Mouse (Mus musculus) forebrain, embryonic 14.5 days (tissue): Measurements from ENCODE around the gene Rps3. TPM values are rescaled to one million over a fixed set of nuclear protein-coding genes. Genes with fewer than 3 reads are reported as not detected.
"Not testable (repeated sequence)": the region's sequence is repeated elsewhere in the genome, so short reads cannot be mapped to it uniquely, and the experiment has no call there.

Experiments used
- ATAC-seq: fragments of 200-750 bp; cut with Nextera tagmentation; 2 replicates; pipeline ENCODE4 v1.8.0; 2017; ENCODE audit warnings: mild to moderate bottlenecking, moderate library complexity
- DNase-seq: peaks from one replicate; pipeline ENCODE4 v3.0.0-alpha.2; 2015; ENCODE audit warnings: low spot score
- H3K27ac ChIP-seq: fragments of 300-500 bp; sonication (generic); 2 replicates; pipeline ENCODE4 v1.5.1; 2014; ENCODE audit warnings: low read depth, mild to moderate bottlenecking, control low read depth, low read length, moderate library complexity
- H3K27me3 ChIP-seq: fragments of 300-500 bp; sonication (generic); replicated peaks from 2 replicates; pipeline ENCODE4 v1.6.1; 2014; ENCODE audit warnings: low read length, control low read depth, mixed read lengths; ENCODE audit not compliant: control insufficient read depth, insufficient read depth
- H3K36me3 ChIP-seq: fragments of 300-500 bp; sonication (generic); 2 replicates; pipeline ENCODE4 v1.6.1; 2014; ENCODE audit warnings: low read length, control low read depth; ENCODE audit not compliant: control insufficient read depth, insufficient read depth
- H3K4me1 ChIP-seq: fragments of 300-500 bp; sonication (generic); 2 replicates; pipeline ENCODE4 v1.6.1; 2014; ENCODE audit warnings: antibody characterized with exemption, low read length, control low read depth; ENCODE audit not compliant: control insufficient read depth, insufficient read depth
- H3K4me2 ChIP-seq: fragments of 300-500 bp; sonication (generic); 2 replicates; pipeline ENCODE4 v1.6.1; 2014; ENCODE audit warnings: mild to moderate bottlenecking, control low read depth, low read length
- H3K4me3 ChIP-seq: fragments of 300-500 bp; sonication (generic); 2 replicates; pipeline ENCODE4 v1.5.1; 2014; ENCODE audit warnings: low read depth, low read length, control low read depth
- H3K9ac ChIP-seq: fragments of 300-500 bp; sonication (generic); 2 replicates; pipeline ENCODE4 v1.6.1; 2014; ENCODE audit warnings: mild to moderate bottlenecking, low read length, control low read depth, moderate library complexity
- H3K9me3 ChIP-seq: fragments of 300-500 bp; sonication (generic); replicated peaks from 2 replicates; pipeline ENCODE4 v1.6.1; 2016; ENCODE audit warnings: low read length, control low read depth, mixed read lengths; ENCODE audit not compliant: control insufficient read depth
- WGBS: fragments of 180-500 bp; shearing (Covaris S2); extraction: QIAGEN DNeasy Blood & Tissue Kit; methylation state at CpG from one replicate; pipeline ENCODE4 v1.1.7; 2014; 5-methylcytosine and 5-hydroxymethylcytosine counted together
- polyA plus RNA-seq: library from polyadenylated mRNA; unstranded; fragments of >200 nt; fragmentation: Nextera tagmentation; extraction: Ambion mirVana; gene quantifications from 2 replicates; pipeline ENCODE4 v1.2.1, GENCODE M21; 2014

The Rps3 gene
- polyA plus RNA-seq, 1 experiment from 2014 or later = 687 TPM

GRCm38 (mm10) chr7:99516092-99516813 lies 32.7 kb upstream of the Rps3 start:
- no peak overlapping the region for H3K27ac ChIP-seq
- no peak overlapping the region for H3K4me2 ChIP-seq
- DNase-seq (no peak), ATAC-seq (no peak)
- H3K9me3 ChIP-seq = no peaks in the 10 kb centered on the region
- no peak overlapping the region for H3K9ac ChIP-seq
- H3K4me3 ChIP-seq = no peak overlapping the region
- no peaks in the 10 kb centered on the region for H3K36me3 ChIP-seq
- no peaks in the 10 kb centered on the region for H3K27me3 ChIP-seq
- WGBS = 85% methylated on average over 9 of the region's 9 CpGs
- no peaks in the 10 kb centered on the region for H3K4me1 ChIP-seq

GRCm38 (mm10) chr7:99510087-99510501 lies 26.6 kb upstream of the Rps3 start:
- DNase-seq (peak; percentile 57), ATAC-seq (peak; percentile 54; the same call in 1 of the 2 replicates)
- WGBS = 4% methylated on average over 8 of the region's 8 CpGs
- no peaks in the 10 kb centered on the region for H3K27me3 ChIP-seq
- no peaks in the 10 kb centered on the region for H3K9me3 ChIP-seq
- H3K4me3 ChIP-seq = no peak overlapping the region
- no peak overlapping the region for H3K27ac ChIP-seq
- H3K4me1 ChIP-seq = no peaks in the 10 kb centered on the region
- H3K9ac ChIP-seq = no peak overlapping the region; the same call in 1 of the 2 replicates
- H3K4me2 ChIP-seq = 0 out of 2 replicates have a peak overlapping the region, but pooled peaks have one; percentile 18
- H3K36me3 ChIP-seq = no peaks in the 10 kb centered on the region

GRCm38 (mm10) chr7:99508187-99508586 lies 24.6 kb upstream of the Rps3 start:
- WGBS = 14% methylated on average over 2 of the region's 2 CpGs
- not testable (repeated sequence) for DNase-seq, H3K4me2 ChIP-seq, H3K36me3 ChIP-seq, H3K27me3 ChIP-seq, H3K9ac ChIP-seq, H3K4me1 ChIP-seq, ATAC-seq, H3K4me3 ChIP-seq, H3K27ac ChIP-seq, H3K9me3 ChIP-seq

GRCm38 (mm10) chr7:99504556-99504955 lies 21.0 kb upstream of the Rps3 start:
- no peaks in the 10 kb centered on the region for H3K36me3 ChIP-seq
- no peak overlapping the region for H3K27ac ChIP-seq
- ATAC-seq = no peak
- H3K9ac ChIP-seq = no peak overlapping the region
- no peak for DNase-seq
- no peaks in the 10 kb centered on the region for H3K27me3 ChIP-seq
- no peak overlapping the region for H3K4me2 ChIP-seq
- H3K9me3 ChIP-seq = no peaks in the 10 kb centered on the region
- H3K4me1 ChIP-seq = no peaks in the 10 kb centered on the region
- H3K4me3 ChIP-seq = no peak overlapping the region

GRCm38 (mm10) chr7:99501148-99501547 lies 17.6 kb upstream of the Rps3 start:
- WGBS = 36% methylated on average over 1 of the region's 1 CpGs
- Histone ChIP-seq H3K27me3 (no peaks in the 10 kb centered on the region), H3K4me2 (no peak overlapping the region), H3K36me3 (no peaks in the 10 kb centered on the region), H3K9ac (no peak overlapping the region), H3K4me3 (no peak overlapping the region), H3K9me3 (no peaks in the 10 kb centered on the region), H3K27ac (no peak overlapping the region), H3K4me1 (no peaks in the 10 kb centered on the region)
- no peak for ATAC-seq
- no peak for DNase-seq

GRCm38 (mm10) chr7:99500655-99501054 lies 17.1 kb upstream of the Rps3 start:
- Histone ChIP-seq H3K9me3 (no peaks in the 10 kb centered on the region), H3K27ac (no peak overlapping the region), H3K4me3 (no peak overlapping the region), H3K4me1 (no peaks in the 10 kb centered on the region), H3K9ac (peak overlapping the region; percentile 13; the same call in 1 of the 2 replicates), H3K36me3 (no peaks in the 10 kb centered on the region), H3K4me2 (no peak overlapping the region), H3K27me3 (no peaks in the 10 kb centered on the region)
- ATAC-seq = no peak
- 37% methylated on average over 5 of the region's 5 CpGs for WGBS
- no peak for DNase-seq

GRCm38 (mm10) chr7:99500201-99500600 lies 16.7 kb upstream of the Rps3 start:
- Histone ChIP-seq H3K4me2 (no peak overlapping the region), H3K4me1 (no peaks in the 10 kb centered on the region), H3K36me3 (no peaks in the 10 kb centered on the region), H3K27ac (no peak overlapping the region), H3K9ac (no peak overlapping the region), H3K27me3 (no peaks in the 10 kb centered on the region), H3K4me3 (no peak overlapping the region), H3K9me3 (no peaks in the 10 kb centered on the region)
- ATAC-seq (peak; percentile 84), DNase-seq (peak; percentile 93)
- WGBS = 6% methylated on average over 8 of the region's 8 CpGs

GRCm38 (mm10) chr7:99499128-99499527 lies 15.6 kb upstream of the Rps3 start:
- no peaks in the 10 kb centered on the region for H3K36me3 ChIP-seq
- H3K27ac ChIP-seq = no peak overlapping the region
- DNase-seq = no peak
- no peak for ATAC-seq
- no peak overlapping the region for H3K9ac ChIP-seq
- H3K27me3 ChIP-seq = no peaks in the 10 kb centered on the region
- no peak overlapping the region for H3K4me2 ChIP-seq
- no peaks in the 10 kb centered on the region for H3K4me1 ChIP-seq
- H3K4me3 ChIP-seq = no peak overlapping the region
- WGBS = 64% methylated on average over 1 of the region's 1 CpGs
- no peaks in the 10 kb centered on the region for H3K9me3 ChIP-seq

- no peaks in the 10 kb centered on the region; the same call in 1 of the 2 replicates for H3K27me3 ChIP-seq
- no peak overlapping the region for H3K4me3 ChIP-seq
- no peak overlapping the region for H3K4me2 ChIP-seq
- H3K9me3 ChIP-seq = no peaks in the 10 kb centered on the region
- no peak overlapping the region for H3K9ac ChIP-seq
- ATAC-seq (no peak), DNase-seq (no peak)
- no peaks in the 10 kb centered on the region for H3K4me1 ChIP-seq
- no peaks in the 10 kb centered on the region for H3K36me3 ChIP-seq
- WGBS = 64% methylated on average over 5 of the region's 5 CpGs
- no peak overlapping the region for H3K27ac ChIP-seq
Observed at GRCm38 (mm10) chr7:99489708-99490107, 6.2 kb upstream of the Rps3 start.
